Mouse (Mus musculus): ENCODE results near the gene Zfp219.
A peak's percentile ranks its signal among the peaks of the same experiment; 100 is the strongest.

The Zfp219 gene

GRCm38 (mm10) chr14:52018248-52019050 lies 2.1 kb downstream of the Zfp219 start:
- no peak for DNase-seq (ENCODE audit: low spot score)

GRCm38 (mm10) chr14:52017662-52018061 lies 2.9 kb downstream of the Zfp219 start:
- no peak for DNase-seq (ENCODE audit: low spot score)

GRCm38 (mm10) chr14:52016625-52017405 lies 3.7 kb downstream of the Zfp219 start:
- no peak for DNase-seq (ENCODE audit: low spot score)

GRCm38 (mm10) chr14:52015445-52016100 lies 5.0 kb downstream of the Zfp219 start, which contains the start of gene Tmem253:
TSS of gene Tmem253 (plus strand) at chr14:52015658.
- no peak for DNase-seq (ENCODE audit: low spot score)

- DNase-seq (ENCODE audit: low spot score): peak; percentile 43
Measured at GRCm38 (mm10) chr14:52014761-52015311, 5.7 kb downstream of the Zfp219 start.

GRCm38 (mm10) chr14:52014271-52014760 lies 6.2 kb downstream of the Zfp219 start:
- DNase-seq (ENCODE audit: low spot score): no peak

- DNase-seq (ENCODE audit: low spot score): no peak
Measured at GRCm38 (mm10) chr14:52013771-52014219, 6.7 kb downstream of the Zfp219 start.

- no peak for DNase-seq (ENCODE audit: low spot score)
Measured at GRCm38 (mm10) chr14:52013021-52013610, 7.4 kb downstream of the Zfp219 start.

- DNase-seq (ENCODE audit: low spot score): no peak
Measured at GRCm38 (mm10) chr14:52012553-52012952, 8.0 kb downstream of the Zfp219 start.

- DNase-seq (ENCODE audit: low spot score): no peak
Measured at GRCm38 (mm10) chr14:52012085-52012484, 8.4 kb downstream of the Zfp219 start.

- no peak for DNase-seq (ENCODE audit: low spot score)
Measured at GRCm38 (mm10) chr14:52011683-52012082, 8.8 kb downstream of the Zfp219 start.

- no peak for DNase-seq (ENCODE audit: low spot score)
Measured at GRCm38 (mm10) chr14:52010446-52011111, 10.0 kb downstream of the Zfp219 start.

- no peak for DNase-seq (ENCODE audit: low spot score)
Measured at GRCm38 (mm10) chr14:52009841-52010240, 10.7 kb downstream of the Zfp219 start.

- no peak for DNase-seq (ENCODE audit: low spot score)
Measured at GRCm38 (mm10) chr14:52009361-52009760, 11.2 kb downstream of the Zfp219 start.

GRCm38 (mm10) chr14:52008321-52009203 lies 12.0 kb downstream of the Zfp219 start:
- DNase-seq (ENCODE audit: low spot score): peak; percentile 94

GRCm38 (mm10) chr14:52006771-52007170 lies 13.8 kb downstream of the Zfp219 start:
- DNase-seq (ENCODE audit: low spot score): no peak

- DNase-seq (ENCODE audit: low spot score): no peak
Measured at GRCm38 (mm10) chr14:52006241-52006640, 14.3 kb downstream of the Zfp219 start.

GRCm38 (mm10) chr14:52005616-52006015 lies 14.9 kb downstream of the Zfp219 start:
- no peak for DNase-seq (ENCODE audit: low spot score)

- no peak for DNase-seq (ENCODE audit: low spot score)
Measured at GRCm38 (mm10) chr14:52005141-52005540, 15.4 kb downstream of the Zfp219 start.

GRCm38 (mm10) chr14:52003981-52004495 lies 16.5 kb downstream of the Zfp219 start:
- DNase-seq (ENCODE audit: low spot score): no peak

Measured in urinary bladder, postnatal 25 days (tissue).